Mouse (Mus musculus): ENCODE data around the gene Cd180. TPM values are rescaled to one million over a fixed set of nuclear protein-coding genes. Genes with fewer than 3 reads are reported as not detected.

The Cd180 gene
- polyA plus RNA-seq, 1 experiment from 2014 or later, result 0.51 TPM

DNA sequence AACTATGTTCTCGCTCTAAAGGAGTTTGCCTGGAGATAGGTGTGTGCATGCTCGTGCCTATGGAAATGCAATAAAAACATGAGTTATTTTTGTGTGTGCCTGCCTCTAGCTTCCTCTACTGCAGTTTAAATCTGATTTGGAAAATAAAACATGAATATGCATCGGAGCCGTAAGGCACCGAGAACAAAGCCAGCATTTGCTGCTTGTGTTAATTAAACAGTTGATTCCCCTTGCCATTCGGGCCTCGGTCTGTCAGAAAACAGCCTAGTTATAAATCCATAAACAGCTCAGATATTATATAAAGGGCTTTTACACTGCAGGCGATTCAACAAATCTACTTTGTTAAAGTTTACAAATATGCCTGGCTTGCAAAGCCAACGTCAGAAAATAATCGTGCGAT is 75.2 kb downstream of the Cd180 start:
- H3K4me1 ChIP-seq, result no peaks in the 10 kb centered on the region
- 92% methylated on average over 11 of the region's 11 CpGs for WGBS
- no peak overlapping the region for H3K4me3 ChIP-seq
- H3K9ac ChIP-seq, result no peak overlapping the region
- peaks cover 22% of the 10 kb centered on the region for H3K36me3 ChIP-seq
- no peak overlapping the region for H3K4me2 ChIP-seq (replicated peaks)
- no peak overlapping the region for H3K27ac ChIP-seq
- no peak for ATAC-seq (ENCODE audit: insufficient number of reproducible peaks, insufficient read depth, low FRiP score, low TSS enrichment)
- no peaks in the 10 kb centered on the region for H3K9me3 ChIP-seq
- H3K27me3 ChIP-seq, result no peaks in the 10 kb centered on the region

DNA sequence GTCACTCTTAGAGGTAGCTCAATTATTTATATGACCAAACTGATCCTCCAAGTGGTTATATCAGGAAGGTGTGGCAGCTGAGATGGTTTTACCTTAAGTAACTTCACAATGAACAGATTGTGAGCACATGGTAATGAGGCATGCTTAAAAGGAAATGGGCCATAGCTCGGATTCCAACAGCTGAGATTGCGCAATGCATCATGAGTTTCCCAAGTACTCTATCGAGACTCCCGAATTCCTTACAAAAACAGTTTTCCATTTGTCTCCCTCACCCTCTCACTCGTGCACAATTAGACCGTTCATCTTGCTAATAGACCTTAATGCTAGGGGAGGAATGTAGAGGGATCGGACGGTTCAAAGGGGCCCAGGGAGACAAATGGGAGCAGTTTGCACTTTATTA is 76.8 kb downstream of the Cd180 start:
- Histone ChIP-seq H3K27ac (no peak overlapping the region), H3K4me2 (replicated peaks) (no peak overlapping the region), H3K27me3 (no peaks in the 10 kb centered on the region), H3K4me1 (0 out of 2 replicates have a peak, but pooled peaks cover 6% of the 10 kb centered on the region), H3K9me3 (no peaks in the 10 kb centered on the region), H3K9ac (no peak overlapping the region), H3K4me3 (no peak overlapping the region), H3K36me3 (peaks cover 8% of the 10 kb centered on the region; the same call in 1 of the 2 replicates)
- ATAC-seq (ENCODE audit: insufficient number of reproducible peaks, insufficient read depth, low FRiP score, low TSS enrichment), result no peak
- WGBS, result 57% methylated on average over 8 of the region's 8 CpGs

DNA sequence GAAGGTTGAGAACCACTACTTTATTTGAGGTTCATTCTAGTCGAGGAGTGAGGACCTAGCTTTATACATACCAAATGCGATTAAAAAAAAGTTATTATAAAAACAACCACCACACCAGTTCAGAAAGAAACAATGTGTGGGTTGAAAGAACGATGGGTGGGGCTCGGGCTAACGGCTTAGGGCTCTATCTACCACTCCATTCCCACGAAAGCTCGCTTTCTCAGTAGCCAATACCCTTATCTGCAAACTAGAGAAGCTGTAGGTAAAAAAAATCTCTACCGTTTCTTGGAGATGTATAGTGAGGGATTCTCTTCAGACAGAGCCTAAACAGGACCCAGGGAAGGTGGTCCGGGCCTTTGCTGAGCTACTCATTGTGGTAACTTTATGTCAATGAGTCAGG is 79.8 kb downstream of the Cd180 start:
- Histone ChIP-seq H3K9me3 (no peaks in the 10 kb centered on the region), H3K27ac (no peak overlapping the region), H3K4me3 (no peak overlapping the region), H3K4me2 (replicated peaks) (no peak overlapping the region), H3K27me3 (no peaks in the 10 kb centered on the region), H3K36me3 (peaks cover 8% of the 10 kb centered on the region; the same call in 1 of the 2 replicates), H3K4me1 (0 out of 2 replicates have a peak, but pooled peaks cover 6% of the 10 kb centered on the region), H3K9ac (no peak overlapping the region)
- no peak for ATAC-seq (ENCODE audit: insufficient number of reproducible peaks, insufficient read depth, low FRiP score, low TSS enrichment)
- 84% methylated on average over 9 of the region's 9 CpGs for WGBS

DNA sequence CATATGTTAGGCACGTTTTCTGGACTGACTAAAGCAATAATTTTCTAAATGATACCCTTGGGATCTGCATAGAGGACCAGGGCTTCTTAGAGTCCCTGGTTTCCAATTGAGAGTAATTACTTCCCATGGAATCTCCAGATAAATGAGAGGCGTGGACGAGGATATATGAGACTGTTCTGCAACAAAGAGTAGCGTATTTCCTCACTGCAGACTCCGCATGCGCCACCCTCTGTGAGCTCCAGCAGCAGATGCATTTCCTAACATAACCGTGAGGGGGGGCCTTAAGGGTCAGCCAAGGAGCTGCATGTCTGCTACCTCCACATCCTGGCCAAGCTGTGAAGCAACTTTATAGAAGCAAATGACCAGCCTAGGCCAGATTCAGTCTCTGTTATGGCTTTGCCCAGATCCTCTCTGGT is 81.4 kb downstream of the Cd180 start:
- 32% methylated on average over 7 of the region's 7 CpGs for WGBS
- H3K9ac ChIP-seq, result no peak overlapping the region
- H3K9me3 ChIP-seq, result no peaks in the 10 kb centered on the region
- H3K4me2 ChIP-seq (replicated peaks), result no peak overlapping the region
- ATAC-seq (ENCODE audit: insufficient number of reproducible peaks, insufficient read depth, low FRiP score, low TSS enrichment), result no peak
- peaks cover 13% of the 10 kb centered on the region; the same call in 1 of the 2 replicates for H3K36me3 ChIP-seq
- H3K4me1 ChIP-seq, result 0 out of 2 replicates have a peak, but pooled peaks cover 6% of the 10 kb centered on the region
- 0 out of 2 replicates have a peak overlapping the region, but pooled peaks have one; percentile 24 for H3K27ac ChIP-seq
- H3K27me3 ChIP-seq, result no peaks in the 10 kb centered on the region
- no peak overlapping the region for H3K4me3 ChIP-seq

DNA sequence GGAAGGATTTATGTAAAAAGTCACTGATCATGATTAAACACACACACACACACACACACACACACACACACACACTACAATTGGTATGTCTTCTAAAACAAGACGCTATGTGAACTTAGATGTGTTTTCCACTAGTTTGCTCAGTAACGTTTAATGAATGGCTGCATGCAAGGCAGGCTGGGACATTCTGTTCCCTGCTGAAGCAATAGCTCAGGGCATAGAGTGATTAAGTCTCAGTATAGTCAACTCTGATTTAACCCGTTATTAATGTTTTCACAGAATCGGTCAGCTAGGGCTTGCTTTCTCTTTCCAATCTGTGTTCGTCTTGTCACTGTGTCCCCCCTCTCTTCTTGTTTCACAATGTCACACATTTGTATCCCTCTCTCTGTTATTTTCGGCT is 82.1 kb downstream of the Cd180 start:
- Histone ChIP-seq H3K4me2 (replicated peaks) (no peak overlapping the region), H3K27ac (no peak overlapping the region), H3K36me3 (peaks cover 9% of the 10 kb centered on the region; the same call in 1 of the 2 replicates), H3K9me3 (no peaks in the 10 kb centered on the region), H3K4me1 (0 out of 2 replicates have a peak, but pooled peaks cover 6% of the 10 kb centered on the region), H3K9ac (no peak overlapping the region), H3K4me3 (no peak overlapping the region), H3K27me3 (no peaks in the 10 kb centered on the region)
- no peak for ATAC-seq (ENCODE audit: insufficient number of reproducible peaks, insufficient read depth, low FRiP score, low TSS enrichment)
- 82% methylated on average over 6 of the region's 6 CpGs for WGBS

DNA sequence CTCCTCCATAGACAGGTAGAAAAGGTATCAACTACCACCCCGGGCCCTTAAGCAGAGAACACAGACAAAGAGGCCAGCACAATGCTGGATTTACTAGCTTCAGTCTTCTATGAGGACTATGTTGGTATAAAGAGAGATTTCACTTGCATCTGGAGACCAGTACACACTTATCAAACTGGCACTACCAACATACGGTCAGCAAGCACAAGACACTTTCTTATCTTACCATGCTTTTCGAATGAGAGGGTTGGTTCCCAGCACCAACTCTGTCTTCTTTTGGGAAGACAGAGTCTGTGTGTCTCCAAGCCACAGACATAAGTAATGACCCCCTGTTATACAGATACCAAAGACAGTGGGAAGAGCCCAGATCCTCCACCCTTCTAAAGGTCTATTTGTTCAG is 85.5 kb downstream of the Cd180 start:
- Histone ChIP-seq H3K4me2 (replicated peaks) (no peak overlapping the region), H3K36me3 (peaks cover 20% of the 10 kb centered on the region; the same call in 1 of the 2 replicates), H3K27me3 (no peaks in the 10 kb centered on the region), H3K9me3 (no peaks in the 10 kb centered on the region), H3K4me3 (no peak overlapping the region), H3K9ac (no peak overlapping the region), H3K4me1 (0 out of 2 replicates have a peak, but pooled peaks cover 6% of the 10 kb centered on the region), H3K27ac (no peak overlapping the region)
- no peak for ATAC-seq (ENCODE audit: insufficient number of reproducible peaks, insufficient read depth, low FRiP score, low TSS enrichment)
- WGBS, result 90% methylated on average over 3 of the region's 3 CpGs

DNA sequence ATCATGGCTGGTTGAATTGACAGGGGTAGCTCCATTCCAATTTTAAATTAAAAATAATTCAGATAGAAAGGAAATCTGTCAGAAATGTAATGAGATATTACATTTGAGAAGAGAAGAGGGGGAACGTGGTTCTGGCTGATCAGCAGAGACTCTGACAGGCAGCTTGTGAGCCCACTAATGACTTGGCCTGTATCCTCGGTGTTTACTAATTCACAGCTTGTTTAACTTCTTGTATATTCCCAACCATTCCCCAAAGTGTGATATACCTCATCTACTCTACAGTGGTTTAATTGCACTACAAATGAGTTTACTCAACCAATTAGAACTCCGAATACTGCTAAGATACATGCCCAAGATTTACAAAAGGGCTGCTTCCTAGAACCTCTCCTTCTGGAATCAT is 85.9 kb downstream of the Cd180 start:
- Histone ChIP-seq H3K9ac (no peak overlapping the region), H3K27me3 (no peaks in the 10 kb centered on the region), H3K4me2 (replicated peaks) (no peak overlapping the region), H3K4me3 (no peak overlapping the region), H3K9me3 (no peaks in the 10 kb centered on the region), H3K36me3 (peaks cover 23% of the 10 kb centered on the region; the same call in 1 of the 2 replicates), H3K4me1 (0 out of 2 replicates have a peak, but pooled peaks cover 6% of the 10 kb centered on the region), H3K27ac (no peak overlapping the region)
- WGBS, result 85% methylated on average over 3 of the region's 3 CpGs
- ATAC-seq (ENCODE audit: insufficient number of reproducible peaks, insufficient read depth, low FRiP score, low TSS enrichment), result no peak

DNA sequence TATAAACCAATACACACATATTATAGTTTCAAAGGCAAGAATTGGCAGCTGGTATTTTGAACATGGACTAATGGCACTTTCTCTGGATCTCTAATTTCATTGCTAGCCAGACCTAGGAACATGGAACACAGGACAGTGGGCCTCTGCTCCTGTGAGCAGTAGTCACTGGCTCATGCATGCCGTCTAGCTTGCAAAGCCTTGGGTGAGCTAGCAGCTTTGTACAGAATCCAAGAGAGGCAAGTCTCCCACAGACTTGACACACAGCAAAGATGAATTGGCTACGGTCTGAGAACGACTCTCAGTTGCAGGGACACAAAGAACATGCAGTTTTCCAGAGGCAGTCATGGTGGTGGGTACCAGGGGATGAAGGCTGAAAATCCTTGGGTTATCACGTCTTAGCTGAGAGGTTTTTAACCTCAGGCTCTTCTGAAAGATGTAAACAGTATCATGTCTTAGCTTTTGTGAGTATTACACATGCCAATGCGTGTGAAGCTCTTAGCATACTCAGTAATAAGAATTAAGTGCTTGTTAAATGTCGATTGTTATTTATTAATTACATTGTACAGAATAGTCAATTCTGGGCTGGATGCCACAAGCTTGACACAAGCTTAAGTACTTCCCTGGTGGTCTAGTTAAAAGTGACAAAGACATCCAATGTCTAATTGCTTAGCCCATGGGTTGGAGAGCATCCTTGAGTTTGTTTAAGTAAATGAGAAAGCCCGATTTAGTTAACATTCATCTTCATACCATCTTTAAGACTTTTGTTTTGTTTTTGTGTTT is 90.4 kb downstream of the Cd180 start:
- no peaks in the 10 kb centered on the region for H3K9me3 ChIP-seq
- no peak for ATAC-seq (ENCODE audit: insufficient number of reproducible peaks, insufficient read depth, low FRiP score, low TSS enrichment)

DNA sequence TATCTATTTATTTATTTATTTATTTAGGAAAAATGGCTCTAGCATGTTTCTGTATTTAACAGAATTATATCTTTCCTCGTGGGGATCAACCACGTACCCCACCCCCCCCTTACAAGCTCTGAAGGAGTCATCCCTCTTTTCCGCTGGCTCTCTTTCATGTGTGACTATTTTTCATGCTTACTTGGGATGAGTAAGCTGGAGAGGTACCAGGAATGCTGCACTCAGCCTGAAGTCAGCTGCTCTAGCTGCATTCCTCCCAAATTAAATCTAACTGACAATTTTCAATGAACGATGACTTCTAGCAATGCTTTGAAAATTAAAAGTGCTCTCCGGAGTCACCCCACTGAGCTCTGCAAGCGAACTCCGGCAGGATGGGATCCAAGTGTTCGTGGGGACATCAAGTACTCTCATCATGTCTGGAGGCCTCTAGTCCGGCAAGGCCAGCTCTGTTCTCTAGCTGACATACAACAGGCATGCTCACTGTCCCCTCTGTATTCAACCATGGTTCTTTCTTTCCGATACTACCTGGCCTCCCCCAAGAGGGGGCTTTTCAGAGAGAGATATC is 93.4 kb downstream of the Cd180 start:
- no peak for ATAC-seq (ENCODE audit: insufficient number of reproducible peaks, insufficient read depth, low FRiP score, low TSS enrichment)
- Histone ChIP-seq H3K27ac (no peak overlapping the region), H3K9ac (no peak overlapping the region), H3K27me3 (no peaks in the 10 kb centered on the region), H3K36me3 (peaks cover 16% of the 10 kb centered on the region; the same call in 1 of the 2 replicates), H3K4me1 (peaks cover 10% of the 10 kb centered on the region; the same call in 1 of the 2 replicates), H3K4me3 (no peak overlapping the region), H3K9me3 (no peaks in the 10 kb centered on the region), H3K4me2 (replicated peaks) (no peak overlapping the region)
- 84% methylated on average over 10 of the region's 10 CpGs for WGBS

More for the DNA sequence above, 90.4 kb downstream of the Cd180 start:
- H3K27ac ChIP-seq, result no peak overlapping the region
- H3K36me3 ChIP-seq, result peaks cover 25% of the 10 kb centered on the region; the same call in 1 of the 2 replicates
- no peaks in the 10 kb centered on the region for H3K4me1 ChIP-seq
- H3K9ac ChIP-seq, result no peak overlapping the region
- 88% methylated on average over 7 of the region's 7 CpGs for WGBS
- H3K4me3 ChIP-seq, result no peak overlapping the region
- H3K27me3 ChIP-seq, result no peaks in the 10 kb centered on the region
- no peak overlapping the region for H3K4me2 ChIP-seq (replicated peaks)

All from embryonic facial prominence, embryonic 12.5 days (tissue).